Mouse (Mus musculus): ENCODE measurements around the gene Fam184b. TPM values are rescaled to one million over a fixed set of nuclear protein-coding genes. Genes with fewer than 3 reads are reported as not detected.

The Fam184b gene
- polyA plus RNA-seq (2015; fragmentation: Nextera tagmentation; extraction: Ambion mirVana) = 0.23 and 0.33 TPM in 2 replicates

DNA sequence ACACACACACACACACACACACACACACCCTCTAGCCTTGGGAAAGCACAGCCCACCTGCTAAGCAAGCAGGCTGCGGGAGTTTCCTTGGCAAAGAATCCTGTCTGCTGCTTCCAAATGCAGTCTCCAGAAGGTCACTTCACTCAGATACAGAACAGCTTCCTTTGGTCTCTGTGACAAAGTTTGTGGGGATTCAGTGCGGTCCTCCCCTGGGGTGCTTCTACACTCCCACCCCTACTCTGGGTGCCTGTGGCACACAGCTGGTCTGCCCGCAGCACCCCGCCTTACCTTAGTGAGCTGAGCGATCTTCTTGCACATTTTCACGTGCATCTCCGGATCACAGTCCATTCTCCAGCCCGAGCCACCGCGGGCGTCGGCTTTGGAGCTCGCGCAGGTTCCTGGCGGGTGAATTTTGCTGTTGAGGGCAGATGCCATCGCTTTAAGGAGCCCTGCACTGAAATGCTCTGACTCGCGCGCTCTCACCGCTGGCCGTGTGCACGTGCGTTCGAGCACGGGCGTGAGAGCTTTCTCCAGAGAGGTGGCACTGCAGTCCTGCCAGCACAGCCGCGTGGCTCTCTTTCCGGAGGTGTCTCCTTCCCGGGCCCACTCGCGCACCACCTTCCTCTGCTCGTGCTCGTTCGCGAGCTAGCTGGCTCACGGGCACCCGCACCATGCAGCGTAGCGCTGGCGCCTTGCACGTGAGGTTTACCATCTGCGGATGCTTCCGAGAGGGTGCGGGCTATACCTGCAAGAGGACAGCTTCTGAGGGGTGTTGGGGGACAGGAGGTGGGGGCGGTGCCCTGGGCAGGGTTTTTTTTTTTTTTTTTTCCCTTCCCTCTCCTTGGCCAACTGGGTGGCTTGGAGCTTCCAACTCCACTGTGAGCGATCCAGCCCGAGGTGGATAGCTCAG, at the start of gene Fam184b:
Gene Fam184b, minus strand, starts transcription at position 809 of the 909 bp plus-strand sequence.
- Histone ChIP-seq H3K27ac (replicated peaks) (no peak within 1 kb of the TSS), H3K4me1 (peaks cover 10% of the 10 kb centered on the region), H3K4me3 (peak within 1 kb of the TSS; percentile 69), H3K4me2 (peak within 1 kb of the TSS; percentile 98), H3K9me3 (no peaks in the 10 kb centered on the region), H3K36me3 (no peaks in the 10 kb centered on the region), H3K9ac (peak within 1 kb of the TSS; percentile 75), H3K27me3 (replicated peaks) (peaks cover 54% of the 10 kb centered on the region)
- 1% methylated on average over 48 of the region's 48 CpGs for WGBS
- ATAC-seq (ENCODE audit: extremely low read depth, insufficient number of reproducible peaks, low FRiP score, low TSS enrichment) = no peak; the same call in 1 of the 2 replicates

DNA sequence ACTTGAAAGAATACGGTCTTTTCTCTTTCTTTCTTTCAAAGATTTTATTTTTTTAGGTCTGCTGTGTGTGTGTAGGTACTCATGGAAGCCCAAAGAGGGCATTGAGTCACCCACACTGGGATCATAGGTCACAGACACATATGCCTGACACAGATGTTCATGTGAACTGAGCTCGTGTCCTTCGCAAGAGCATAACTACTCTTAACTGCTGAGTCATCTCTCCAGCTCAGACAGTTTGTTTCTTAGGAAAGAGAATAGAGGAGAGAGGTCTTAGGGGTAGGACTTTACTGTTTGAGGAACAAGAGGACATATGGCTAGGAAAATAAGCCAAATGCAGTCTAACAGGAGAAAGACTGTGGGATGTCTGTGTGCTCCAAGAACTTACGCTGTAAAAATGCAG, 49.7 kb upstream of the Fam184b start:
- Histone ChIP-seq H3K9me3 (no peaks in the 10 kb centered on the region), H3K9ac (no peak overlapping the region), H3K27ac (replicated peaks) (no peak overlapping the region), H3K4me1 (no peaks in the 10 kb centered on the region), H3K4me2 (no peak overlapping the region), H3K27me3 (replicated peaks) (no peaks in the 10 kb centered on the region), H3K4me3 (no peak overlapping the region), H3K36me3 (peaks cover 40% of the 10 kb centered on the region)
- 80% methylated on average over 4 of the region's 4 CpGs for WGBS
- no peak for ATAC-seq (ENCODE audit: extremely low read depth, insufficient number of reproducible peaks, low FRiP score, low TSS enrichment)

DNA sequence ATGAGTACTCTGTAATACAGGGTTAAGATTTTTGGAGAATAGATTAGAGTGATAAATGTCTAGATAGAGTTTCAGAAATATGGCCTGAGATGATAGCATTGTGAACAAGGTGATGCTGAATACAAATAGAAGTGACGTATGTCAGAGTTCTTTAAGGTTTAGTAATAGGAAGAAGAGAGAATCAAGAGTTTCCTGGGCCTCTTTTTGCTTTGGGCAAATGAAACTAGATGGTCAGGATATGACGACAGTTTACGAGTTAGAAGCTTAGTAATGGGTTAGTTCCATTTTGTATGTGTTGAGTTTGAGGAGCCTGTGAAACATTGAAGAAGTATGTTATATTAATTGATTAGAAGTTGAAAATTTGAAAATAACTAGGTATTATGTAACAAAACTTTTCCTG, 46.8 kb upstream of the Fam184b start:
- no peak for ATAC-seq (ENCODE audit: extremely low read depth, insufficient number of reproducible peaks, low FRiP score, low TSS enrichment)
- Histone ChIP-seq H3K9ac (no peak overlapping the region), H3K36me3 (peaks cover 46% of the 10 kb centered on the region), H3K4me2 (no peak overlapping the region), H3K4me3 (no peak overlapping the region), H3K27ac (replicated peaks) (no peak overlapping the region), H3K4me1 (no peaks in the 10 kb centered on the region), H3K9me3 (no peaks in the 10 kb centered on the region), H3K27me3 (replicated peaks) (no peaks in the 10 kb centered on the region)
- 91% methylated on average over 3 of the region's 3 CpGs for whole genome bisulfite sequencing

DNA sequence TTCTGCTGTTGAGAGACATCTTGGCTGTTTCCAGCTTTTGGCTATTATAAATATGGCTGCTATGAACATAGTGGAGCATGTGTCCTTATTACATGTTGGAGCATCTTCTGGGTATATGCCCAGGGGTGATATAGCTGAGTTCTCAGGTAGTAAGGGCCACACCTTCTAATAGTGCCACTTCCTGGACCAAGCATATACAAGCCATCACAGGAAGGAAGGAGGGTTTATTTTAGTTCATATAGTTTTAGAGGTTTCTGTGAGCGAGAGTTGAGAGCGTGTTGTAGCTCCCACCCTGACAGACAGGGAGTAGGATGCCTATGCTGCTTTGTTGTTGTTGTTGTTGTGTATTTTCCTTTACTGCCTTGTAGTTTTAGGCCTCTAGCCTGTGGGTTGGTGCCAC, 45.8 kb upstream of the Fam184b start:
- Histone ChIP-seq H3K9me3 (no peaks in the 10 kb centered on the region), H3K4me3 (no peak overlapping the region), H3K9ac (no peak overlapping the region), H3K4me1 (no peaks in the 10 kb centered on the region), H3K36me3 (peaks cover 53% of the 10 kb centered on the region), H3K4me2 (no peak overlapping the region), H3K27me3 (replicated peaks) (no peaks in the 10 kb centered on the region), H3K27ac (replicated peaks) (no peak overlapping the region)
- 100% methylated on average over 2 of the region's 2 CpGs for WGBS
- ATAC-seq (ENCODE audit: extremely low read depth, insufficient number of reproducible peaks, low FRiP score, low TSS enrichment) = no peak

DNA sequence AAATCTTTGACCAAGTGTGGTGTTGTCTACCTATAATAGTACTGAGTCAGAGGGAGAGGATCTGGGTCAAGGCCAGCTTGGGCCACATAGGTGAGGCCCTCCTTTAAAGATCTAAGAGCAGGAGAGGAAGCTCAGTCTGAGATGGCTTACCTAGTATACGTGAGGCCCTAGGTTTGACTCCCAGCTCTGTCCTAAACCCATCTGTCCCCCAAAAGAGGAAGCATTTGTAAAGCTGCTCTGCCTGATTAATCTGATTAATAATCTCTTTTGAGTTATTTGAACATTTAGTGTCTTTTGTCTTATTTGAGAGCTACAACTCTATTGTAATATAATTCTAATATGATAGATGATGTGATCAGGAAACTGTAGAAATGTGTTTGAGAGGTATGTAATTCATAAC, 44.0 kb upstream of the Fam184b start:
- H3K4me1 ChIP-seq = no peaks in the 10 kb centered on the region
- no peak overlapping the region for H3K27ac ChIP-seq (replicated peaks)
- H3K4me3 ChIP-seq = no peak overlapping the region
- no peak overlapping the region for H3K9ac ChIP-seq
- WGBS = 92% methylated on average over 1 of the region's 1 CpGs
- H3K27me3 ChIP-seq (replicated peaks) = no peaks in the 10 kb centered on the region
- no peaks in the 10 kb centered on the region for H3K9me3 ChIP-seq
- ATAC-seq (ENCODE audit: extremely low read depth, insufficient number of reproducible peaks, low FRiP score, low TSS enrichment) = no peak
- H3K36me3 ChIP-seq = peaks cover 46% of the 10 kb centered on the region
- H3K4me2 ChIP-seq = no peak overlapping the region

DNA sequence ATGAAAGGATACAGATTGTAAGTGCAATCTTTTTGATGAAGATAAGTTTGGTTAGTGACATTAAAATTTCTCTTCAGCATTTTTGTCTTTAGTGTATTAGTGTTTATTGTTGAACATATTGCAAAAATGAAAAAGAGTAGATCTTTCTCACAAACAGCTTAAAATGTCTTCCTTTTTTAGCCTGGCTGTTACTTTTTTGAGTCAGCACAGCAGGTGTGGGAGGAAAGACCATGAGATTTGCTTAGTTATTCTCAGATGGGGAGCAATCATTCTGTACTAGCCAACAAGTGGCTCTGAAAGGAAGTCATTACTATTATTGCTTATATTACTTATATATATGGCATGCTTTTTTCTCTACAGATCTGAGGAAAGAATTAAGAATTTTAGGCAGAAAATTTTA, 40.5 kb upstream of the Fam184b start:
- no peaks in the 10 kb centered on the region for H3K27me3 ChIP-seq (replicated peaks)
- H3K27ac ChIP-seq (replicated peaks) = no peak overlapping the region
- H3K4me2 ChIP-seq = no peak overlapping the region
- H3K9me3 ChIP-seq = no peaks in the 10 kb centered on the region
- no peaks in the 10 kb centered on the region for H3K4me1 ChIP-seq
- H3K36me3 ChIP-seq = peaks cover 62% of the 10 kb centered on the region
- no peak for ATAC-seq (ENCODE audit: extremely low read depth, insufficient number of reproducible peaks, low FRiP score, low TSS enrichment)
- no peak overlapping the region for H3K4me3 ChIP-seq
- no peak overlapping the region for H3K9ac ChIP-seq

DNA sequence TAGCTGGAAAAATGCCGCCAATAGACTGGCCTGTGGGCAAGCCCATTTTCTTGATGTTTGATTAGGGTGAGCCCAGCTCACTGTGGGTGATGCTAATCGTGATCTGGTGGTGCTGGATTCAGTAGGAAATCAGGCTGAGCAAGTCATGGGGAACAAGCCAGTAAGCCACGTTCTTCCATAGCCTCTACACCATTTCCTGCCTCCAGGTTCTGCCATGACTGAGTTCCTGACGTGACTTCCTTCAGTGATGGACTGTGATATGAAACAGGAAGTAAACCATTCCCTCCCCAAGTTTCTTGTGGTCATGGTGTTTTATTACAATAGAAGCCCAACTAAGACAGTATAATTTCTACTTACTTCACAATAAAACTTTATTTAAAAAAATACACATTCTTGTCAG, 38.2 kb upstream of the Fam184b start:
- WGBS = 69% methylated on average over 4 of the region's 4 CpGs
- Histone ChIP-seq H3K9me3 (no peaks in the 10 kb centered on the region), H3K9ac (no peak overlapping the region), H3K4me3 (no peak overlapping the region), H3K4me1 (no peaks in the 10 kb centered on the region), H3K36me3 (peaks cover 51% of the 10 kb centered on the region), H3K27me3 (replicated peaks) (no peaks in the 10 kb centered on the region), H3K4me2 (no peak overlapping the region), H3K27ac (replicated peaks) (no peak overlapping the region)
- no peak for ATAC-seq (ENCODE audit: extremely low read depth, insufficient number of reproducible peaks, low FRiP score, low TSS enrichment)

DNA sequence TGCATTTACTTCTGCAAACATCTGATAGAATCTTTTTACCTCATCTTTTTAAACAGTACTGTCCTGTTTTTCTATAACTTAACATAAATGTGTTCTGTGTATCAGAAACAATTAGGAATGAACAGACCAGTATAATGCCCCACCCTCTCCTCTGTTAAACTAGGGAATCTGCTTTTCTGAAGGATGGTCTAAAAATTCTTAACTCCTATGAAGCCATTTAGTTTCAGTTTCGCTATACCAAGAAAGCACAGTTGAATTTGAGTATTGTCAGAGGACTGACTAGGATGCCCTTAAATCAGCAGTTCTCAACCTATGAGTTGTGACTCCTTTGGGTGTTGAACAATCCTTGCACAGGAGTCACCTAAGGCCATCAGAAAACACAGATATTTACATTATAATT, 35.6 kb upstream of the Fam184b start:
- Histone ChIP-seq H3K27ac (replicated peaks) (no peak overlapping the region), H3K36me3 (peaks cover 42% of the 10 kb centered on the region)

DNA sequence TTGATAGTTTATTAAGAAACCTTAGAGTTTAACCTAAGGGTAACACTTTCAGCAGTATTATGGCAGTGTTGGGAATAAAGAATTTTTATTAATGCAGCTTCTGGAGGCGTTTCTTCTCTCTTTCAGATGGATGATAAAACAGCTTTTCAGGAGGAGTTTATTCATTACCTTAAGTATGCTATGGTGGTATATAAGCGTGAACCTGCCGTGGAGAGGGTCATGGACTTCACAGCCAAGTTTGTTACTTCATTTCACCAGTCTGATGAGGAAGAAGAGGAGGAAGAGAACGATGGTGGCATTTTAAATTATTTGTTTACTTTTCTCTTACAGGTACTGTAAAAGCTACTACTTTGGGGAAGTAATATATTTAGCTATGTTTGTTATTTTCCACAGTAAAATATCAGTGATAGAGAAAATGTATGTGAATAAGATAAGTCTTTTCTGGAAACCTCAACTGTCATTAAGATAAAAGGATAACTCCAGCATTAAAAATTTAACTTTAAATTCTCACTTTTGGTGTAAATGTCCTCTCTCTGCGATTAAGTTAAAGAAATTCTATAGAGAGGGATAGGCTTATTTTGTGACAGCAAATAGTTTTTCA, 31.6 kb upstream of the Fam184b start:
- WGBS = 57% methylated on average over 5 of the region's 5 CpGs
- peak overlapping the region; percentile 90 for H3K9ac ChIP-seq

More for the DNA sequence above, 35.6 kb upstream of the Fam184b start:
- H3K4me3 ChIP-seq = no peak overlapping the region
- 81% methylated on average over 1 of the region's 1 CpGs for WGBS
- no peaks in the 10 kb centered on the region for H3K9me3 ChIP-seq
- H3K27me3 ChIP-seq (replicated peaks) = no peaks in the 10 kb centered on the region
- H3K4me2 ChIP-seq = no peak overlapping the region
- no peak for ATAC-seq (ENCODE audit: extremely low read depth, insufficient number of reproducible peaks, low FRiP score, low TSS enrichment)
- no peak overlapping the region for H3K9ac ChIP-seq
- H3K4me1 ChIP-seq = peaks cover 9% of the 10 kb centered on the region

DNA sequence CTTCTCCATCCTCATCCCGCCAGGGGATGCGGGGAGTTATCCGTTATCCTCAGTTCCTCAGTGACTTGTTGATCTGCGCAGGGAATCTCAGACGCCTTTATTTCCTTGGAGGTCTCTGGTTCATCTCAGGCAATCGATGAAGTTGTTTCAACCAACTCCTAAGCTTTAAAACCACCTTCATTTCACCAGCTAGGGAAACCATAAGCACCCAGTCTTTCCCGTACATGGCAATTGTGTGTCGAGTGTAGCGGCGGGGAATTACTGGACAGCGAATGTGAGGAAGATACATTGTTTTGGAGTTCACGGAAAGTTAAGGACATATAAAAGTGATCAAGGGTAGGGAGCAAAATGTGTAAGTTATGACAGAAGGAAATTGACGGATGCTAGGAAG, 30.9 kb upstream of the Fam184b start:
- Histone ChIP-seq H3K4me1 (peaks cover 15% of the 10 kb centered on the region), H3K9me3 (no peaks in the 10 kb centered on the region), H3K36me3 (peaks cover 13% of the 10 kb centered on the region), H3K9ac (peak overlapping the region; percentile 90), H3K27ac (replicated peaks) (peak overlapping the region; percentile 89), H3K4me2 (peak overlapping the region; percentile 82), H3K4me3 (peak overlapping the region; percentile 92), H3K27me3 (replicated peaks) (no peaks in the 10 kb centered on the region)
- ATAC-seq (ENCODE audit: extremely low read depth, insufficient number of reproducible peaks, low FRiP score, low TSS enrichment) = no peak
- under 1% methylated on average over 13 of the region's 13 CpGs for WGBS

More for the DNA sequence above, 31.6 kb upstream of the Fam184b start:
- Histone ChIP-seq H3K27ac (replicated peaks) (no peak overlapping the region), H3K27me3 (replicated peaks) (no peaks in the 10 kb centered on the region), H3K36me3 (peaks cover 19% of the 10 kb centered on the region), H3K4me2 (peak overlapping the region; percentile 82), H3K4me3 (peak overlapping the region; percentile 92), H3K4me1 (peaks cover 15% of the 10 kb centered on the region), H3K9me3 (no peaks in the 10 kb centered on the region)
- no peak for ATAC-seq (ENCODE audit: extremely low read depth, insufficient number of reproducible peaks, low FRiP score, low TSS enrichment)

DNA sequence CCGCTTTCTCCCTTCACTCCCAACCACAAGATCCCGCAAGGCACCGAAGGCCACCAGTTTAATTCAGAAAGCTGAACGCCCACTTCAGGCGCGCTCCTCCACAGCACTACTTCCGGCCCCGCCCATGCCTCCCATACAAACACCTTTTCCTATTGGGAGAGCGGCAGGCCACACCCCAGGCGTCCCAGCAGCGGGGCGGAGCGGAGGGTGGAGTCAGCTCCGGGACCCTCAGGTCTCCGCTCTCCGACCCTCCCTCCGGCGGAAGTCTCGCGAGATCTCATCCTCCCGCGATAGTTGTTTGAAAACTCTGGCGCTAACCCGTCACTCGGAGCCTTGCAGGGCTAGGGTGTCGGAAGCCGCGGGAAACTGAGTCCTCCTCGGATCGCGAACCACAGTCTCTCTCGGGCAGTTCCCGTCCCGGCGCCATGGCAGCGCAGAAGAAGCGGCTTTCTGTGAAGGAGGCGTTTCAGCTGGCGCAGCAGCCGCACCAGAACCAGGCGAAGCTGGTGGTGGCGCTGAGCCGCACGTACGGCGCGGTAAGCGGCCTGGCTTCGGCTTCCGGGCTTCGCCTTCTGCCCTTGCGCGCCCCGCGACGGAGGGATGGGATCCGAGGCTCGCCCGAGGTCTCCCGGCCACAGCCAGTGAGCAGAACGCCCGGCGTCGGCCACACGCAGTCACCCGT, 30.3 kb upstream of the Fam184b start, which contains the start of gene Ncapg:
Gene Ncapg, plus strand, starts transcription at position 322 of the 682 bp plus-strand sequence.
- peak; percentile 100 for ATAC-seq (ENCODE audit: extremely low read depth, insufficient number of reproducible peaks, low FRiP score, low TSS enrichment)
- H3K4me2 ChIP-seq = peak within 1 kb of the TSS; percentile 82
- H3K27me3 ChIP-seq (replicated peaks) = no peaks in the 10 kb centered on the region
- under 1% methylated on average over 65 of the region's 66 CpGs for WGBS
- peak within 1 kb of the TSS; percentile 92 for H3K4me3 ChIP-seq
- peaks cover 8% of the 10 kb centered on the region for H3K36me3 ChIP-seq
- H3K9me3 ChIP-seq = no peaks in the 10 kb centered on the region
- peak within 1 kb of the TSS; percentile 90 for H3K9ac ChIP-seq
- H3K27ac ChIP-seq (replicated peaks) = peak within 1 kb of the TSS; percentile 89
- peaks cover 15% of the 10 kb centered on the region for H3K4me1 ChIP-seq

All from heart, embryonic 13.5 days (tissue).